In the genomic region with DNA sequence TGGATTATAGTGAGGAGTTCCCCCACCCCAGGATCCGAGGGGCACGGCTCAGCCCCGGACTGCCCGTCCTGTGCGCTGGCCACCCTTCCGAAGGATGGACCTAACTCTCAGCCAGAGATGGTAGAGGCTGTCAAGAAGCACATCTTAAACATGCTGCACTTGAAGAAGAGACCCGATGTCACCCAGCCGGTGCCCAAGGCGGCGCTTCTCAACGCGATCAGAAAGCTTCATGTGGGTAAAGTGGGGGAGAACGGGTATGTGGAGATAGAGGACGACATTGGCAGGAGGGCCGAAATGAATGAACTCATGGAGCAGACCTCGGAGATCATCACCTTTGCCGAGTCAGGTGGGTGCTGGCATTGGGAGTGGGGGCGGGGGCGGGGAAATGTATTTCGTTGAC, we compare ENCODE assay signal across 8 mouse cellular contexts. TPM values are rescaled to one million over a fixed set of nuclear protein-coding genes. Genes with fewer than 3 reads are reported as not detected.
A peak's percentile ranks its signal among the peaks of the same experiment; 100 is the strongest.
DNase-seq lines count a peak whose midpoint lies in the region; ATAC-seq and TF ChIP-seq lines count a peak whose summit lies in the region.

No protein-coding gene starts in this region.

- no peaks in the 10 kb centered on the region for H3K36me3 ChIP-seq in heart, embryonic 11.5 days (ENCODE audit: control insufficient read depth, insufficient read depth, low read length)
- H3K36me3 ChIP-seq in hindbrain, embryonic 12.5 days, result no peaks in the 10 kb centered on the region
- H3K36me3 ChIP-seq in midbrain, embryonic 14.5 days (ENCODE audit: control insufficient read depth, insufficient read depth, low read length), result no peaks in the 10 kb centered on the region

- 0 out of 2 replicates have a peak overlapping the region, but pooled peaks have one; percentile 6 for H3K27ac ChIP-seq in heart, embryonic 11.5 days (ENCODE audit: low read depth, low read length)
- peak overlapping the region; percentile 87 for H3K27ac ChIP-seq in bone marrow, adult 2 months (ENCODE audit: control insufficient read depth, insufficient read depth, low read depth, low read length, poor library complexity)
- no peak overlapping the region for H3K27ac ChIP-seq in hindbrain, embryonic 12.5 days
- H3K27ac ChIP-seq in midbrain, embryonic 14.5 days (replicated peaks; ENCODE audit: low read depth, low read length), result no peak overlapping the region

- 0% methylated on average over 20 of the region's 20 CpGs for WGBS in heart, embryonic 11.5 days (ENCODE audit: insufficient replicate concordance)
- WGBS in bone marrow, adult 2 months, result under 1% methylated on average over 20 of the region's 20 CpGs
- WGBS in hindbrain, embryonic 12.5 days, result under 1% methylated on average over 20 of the region's 20 CpGs
- WGBS in midbrain, embryonic 14.5 days, result under 1% methylated on average over 20 of the region's 20 CpGs

- TF ChIP-seq CTCF in bone marrow, adult 2 months (IDR thresholded peaks at IDR 0.05; ENCODE audit: control insufficient read depth, insufficient read depth, low read length), result no peak

- no peak for ATAC-seq in heart, embryonic 11.5 days (replicated peaks; ENCODE audit: insufficient number of reproducible peaks, low FRiP score, low TSS enrichment)
- no peak for ATAC-seq in hindbrain, embryonic 12.5 days (ENCODE audit: low FRiP score)
- peak; percentile 28; the same call in 1 of the 2 replicates for ATAC-seq in midbrain, embryonic 14.5 days (ENCODE audit: low FRiP score, low TSS enrichment)

- peaks cover 3% of the 10 kb centered on the region; the same call in 1 of the 2 replicates for H3K27me3 ChIP-seq in heart, embryonic 11.5 days (ENCODE audit: control insufficient read depth, insufficient read depth, low read length)
- peaks cover 35% of the 10 kb centered on the region for H3K27me3 ChIP-seq in hindbrain, embryonic 12.5 days
- peaks cover 16% of the 10 kb centered on the region; the same call in 1 of the 2 replicates for H3K27me3 ChIP-seq in midbrain, embryonic 14.5 days (ENCODE audit: control insufficient read depth, insufficient read depth, low read length)

- H3K9me3 ChIP-seq in heart, embryonic 11.5 days (replicated peaks; ENCODE audit: control insufficient read depth, low read length), result no peaks in the 10 kb centered on the region
- H3K9me3 ChIP-seq in hindbrain, embryonic 12.5 days (replicated peaks), result no peaks in the 10 kb centered on the region
- no peaks in the 10 kb centered on the region for H3K9me3 ChIP-seq in midbrain, embryonic 14.5 days (ENCODE audit: control insufficient read depth, low read length)

- DNase-seq in heart, postnatal 4 days, result no peak
- DNase-seq in midbrain, embryonic 14.5 days, result peak; percentile 34
- DNase-seq in ovary, postnatal 10 days (ENCODE audit: low spot score), result no peak
- no peak for DNase-seq in kidney, postnatal 14 days
- DNase-seq in cerebellum, postnatal 14 days, result no peak

- H3K4me1 ChIP-seq in heart, embryonic 11.5 days (ENCODE audit: control insufficient read depth, insufficient read depth, low read length), result no peaks in the 10 kb centered on the region; the same call in 1 of the 2 replicates
- no peaks in the 10 kb centered on the region; the same call in none of the 2 replicates for H3K4me1 ChIP-seq in bone marrow, adult 2 months (ENCODE audit: control insufficient read depth, insufficient read depth, low read length)
- H3K4me1 ChIP-seq in hindbrain, embryonic 12.5 days, result peaks cover 14% of the 10 kb centered on the region
- peaks cover 9% of the 10 kb centered on the region for H3K4me1 ChIP-seq in midbrain, embryonic 14.5 days (ENCODE audit: control insufficient read depth, insufficient read depth, low read length)

- H3K4me3 ChIP-seq in heart, embryonic 11.5 days (ENCODE audit: low read depth, low read length), result peak overlapping the region; percentile 53
- peak overlapping the region; percentile 70 for H3K4me3 ChIP-seq in bone marrow, adult 2 months (replicated peaks; ENCODE audit: control insufficient read depth, low read depth, low read length)
- peak overlapping the region; percentile 35 for H3K4me3 ChIP-seq in hindbrain, embryonic 12.5 days
- peak overlapping the region; percentile 32 for H3K4me3 ChIP-seq in midbrain, embryonic 14.5 days (replicated peaks; ENCODE audit: low read depth, low read length)

- H3K4me2 ChIP-seq in heart, embryonic 11.5 days, result peak overlapping the region; percentile 88
- peak overlapping the region; percentile 66 for H3K4me2 ChIP-seq in hindbrain, embryonic 12.5 days (replicated peaks)
- peak overlapping the region; percentile 60 for H3K4me2 ChIP-seq in midbrain, embryonic 14.5 days (ENCODE audit: low read length)

- peak overlapping the region; percentile 60 for H3K9ac ChIP-seq in heart, embryonic 11.5 days (ENCODE audit: low read depth, low read length)
- H3K9ac ChIP-seq in hindbrain, embryonic 12.5 days, result peak overlapping the region; percentile 52
- H3K9ac ChIP-seq in midbrain, embryonic 14.5 days (replicated peaks; ENCODE audit: low read length), result peak overlapping the region; percentile 34; the same call in 1 of the 2 replicates

- TF ChIP-seq POLR2A in bone marrow, adult 2 months (IDR thresholded peaks at IDR 0.05; ENCODE audit: borderline replicate concordance, control insufficient read depth, low read depth, low read length), result no peak; the same call in 1 of the 2 replicates

RNA-seq across cellular contexts. Expression of gene Inhba, which starts 5.7 kb away (rescaled TPM):
- polyA plus RNA-seq in heart, embryonic 11.5 days (2014; fragmentation: Nextera tagmentation; extraction: Ambion mirVana), result 16.6 and 17.0 TPM in 2 replicates
- 10 to 100 TPM; 11.2 to 12.5 TPM for total RNA-seq in heart, postnatal 4 days (2021)
- polyA plus RNA-seq in bone marrow, adult 2 months (2011; ENCODE audit: insufficient read depth, insufficient read length, low replicate concordance, missing spikeins), result 4.4 and 15.2 TPM in 2 replicates
- polyA plus RNA-seq in hindbrain, embryonic 12.5 days (2016; fragmentation: Nextera tagmentation; extraction: Ambion mirVana), result 3.5 and 5.0 TPM in 2 replicates
- 0.36 and 0.45 TPM in 2 replicates for polyA plus RNA-seq in midbrain, embryonic 14.5 days (2014; fragmentation: Nextera tagmentation; extraction: Ambion mirVana)

Comparison
In these comparisons a context has a peak if more than half of its experiments do, and no peak if none do; other contexts are left out.
1. H3K27ac ChIP-seq: peak in heart, embryonic 11.5 days (single experiment) and bone marrow, adult 2 months (single experiment); none in hindbrain, embryonic 12.5 days (single experiment) and midbrain, embryonic 14.5 days (single experiment).
2. Peak in every context shown above with its lines, with median percentiles within 50 percentile points of each other: H3K4me2 ChIP-seq, H3K4me3 ChIP-seq and H3K9ac ChIP-seq.